Mouse (Mus musculus): ENCODE data around the gene Kcnn4. TPM values are rescaled to one million over a fixed set of nuclear protein-coding genes. Genes with fewer than 3 reads are reported as not detected.
"Not testable (repeated sequence)": the region's sequence is repeated elsewhere in the genome, so short reads cannot be mapped to it uniquely, and the experiment has no call there.

The Kcnn4 gene
- total RNA-seq, 2 experiments from 2014 or later, result 0.32 to 0.40 TPM

GRCm38 (mm10) chr7:24384827-24385226, 14.8 kb downstream of the Kcnn4 start:
- DNase-seq (ENCODE audit: low spot score in 2 of 2), result peak in 1 of 2 experiments; percentile 78
- intact Hi-C loops (cut with DNase I), result loop anchor here (2.0 to 5.0 kb wide), 2 partner anchors 20 to 48 kb away; no protein-coding TSS in a partner anchor

GRCm38 (mm10) chr7:24387059-24387556, 17.0 kb downstream of the Kcnn4 start:
- DNase-seq (ENCODE audit: low spot score in 2 of 2), result peak in 1 of 2 experiments; percentile 22
- intact Hi-C loops (cut with DNase I), result loop anchor here (5.0 kb wide), 1 partner anchor 50 kb away; no protein-coding TSS in a partner anchor

- no peak for DNase-seq (ENCODE audit: low spot score in 2 of 2)
- intact Hi-C loops (cut with DNase I), result loop anchor here (5.0 kb wide), 1 partner anchor 52 kb away; no protein-coding TSS in a partner anchor
Measured at GRCm38 (mm10) chr7:24389516-24390187, 19.6 kb downstream of the Kcnn4 start.

GRCm38 (mm10) chr7:24390512-24390911, 20.4 kb downstream of the Kcnn4 start:
- DNase-seq (ENCODE audit: low spot score in 2 of 2), result no peak
- intact Hi-C loops (cut with DNase I), result no loop called here

GRCm38 (mm10) chr7:24391077-24391476, 21.0 kb downstream of the Kcnn4 start:
- no peak for DNase-seq (ENCODE audit: low spot score in 2 of 2)
- intact Hi-C loops (cut with DNase I), result no loop called here

- intact Hi-C loops (cut with DNase I), result no loop called here
- DNase-seq (ENCODE audit: low spot score in 2 of 2), result no peak
Measured at GRCm38 (mm10) chr7:24391687-24392086, 21.6 kb downstream of the Kcnn4 start.

- intact Hi-C loops (cut with DNase I), result no loop called here
Measured at GRCm38 (mm10) chr7:24394054-24394453, 24.0 kb downstream of the Kcnn4 start.

GRCm38 (mm10) chr7:24394475-24395161, 24.6 kb downstream of the Kcnn4 start:
- intact Hi-C loops (cut with DNase I), result no loop called here

More at GRCm38 (mm10) chr7:24394054-24394453, 24.0 kb downstream of the Kcnn4 start:
- DNase-seq (ENCODE audit: low spot score in 2 of 2), result no peak

GRCm38 (mm10) chr7:24396832-24397231, 26.8 kb downstream of the Kcnn4 start:
- intact Hi-C loops (cut with DNase I), result no loop called here
- DNase-seq (ENCODE audit: low spot score in 2 of 2), result no peak

More at GRCm38 (mm10) chr7:24394475-24395161, 24.6 kb downstream of the Kcnn4 start:
- DNase-seq (ENCODE audit: low spot score in 2 of 2), result no peak

- no peak for DNase-seq (ENCODE audit: low spot score in 2 of 2)
- intact Hi-C loops (cut with DNase I), result no loop called here
Measured at GRCm38 (mm10) chr7:24398364-24398913, 28.4 kb downstream of the Kcnn4 start.

- peak; percentile 97 to 98 for DNase-seq (ENCODE audit: low spot score in 2 of 2)
- intact Hi-C loops (cut with DNase I), result no loop called here
Measured at GRCm38 (mm10) chr7:24399256-24400081, 29.4 kb downstream of the Kcnn4 start, which contains the start of gene Smg9. Gene Smg9 (plus strand): TSS chr7:24399619.

- no peak for DNase-seq (ENCODE audit: low spot score in 2 of 2)
- intact Hi-C loops (cut with DNase I), result no loop called here
Measured at GRCm38 (mm10) chr7:24400082-24400452, 30.0 kb downstream of the Kcnn4 start.

GRCm38 (mm10) chr7:24400489-24400888, 30.4 kb downstream of the Kcnn4 start:
- DNase-seq (ENCODE audit: low spot score in 2 of 2); intact Hi-C loops (cut with DNase I): not testable (repeated sequence)

- DNase-seq (ENCODE audit: low spot score in 2 of 2), result no peak
- intact Hi-C loops (cut with DNase I), result no loop called here
Measured at GRCm38 (mm10) chr7:24402851-24403250, 32.8 kb downstream of the Kcnn4 start.

- DNase-seq (ENCODE audit: low spot score in 2 of 2), result no peak
- intact Hi-C loops (cut with DNase I), result no loop called here
Measured at GRCm38 (mm10) chr7:24405649-24406048, 35.6 kb downstream of the Kcnn4 start.

- intact Hi-C loops (cut with DNase I), result no loop called here
Measured at GRCm38 (mm10) chr7:24406528-24407344, 36.7 kb downstream of the Kcnn4 start.

GRCm38 (mm10) chr7:24408186-24408585, 38.1 kb downstream of the Kcnn4 start:
- intact Hi-C loops (cut with DNase I), result no loop called here
- DNase-seq (ENCODE audit: low spot score in 2 of 2), result no peak

More at GRCm38 (mm10) chr7:24406528-24407344, 36.7 kb downstream of the Kcnn4 start:
- peak; percentile 72 to 83 for DNase-seq (ENCODE audit: low spot score in 2 of 2)

GRCm38 (mm10) chr7:24410123-24410522, 40.1 kb downstream of the Kcnn4 start:
- intact Hi-C loops (cut with DNase I), result no loop called here
- DNase-seq (ENCODE audit: low spot score in 2 of 2), result no peak
